Mouse (Mus musculus) CH12.LX (cell line): Measurements from ENCODE around the gene Gm44579.

ENCODE experiments used
- MEF2A ChIP-seq: IDR thresholded peaks from 2 replicates; pipeline ENCODE4 v1.6.1; 2014; ENCODE audit warnings: low read depth, mild to moderate bottlenecking, inconsistent platforms, low read length, improper control_type of control experiment, borderline replicate concordance
- NELFE ChIP-seq: IDR thresholded peaks from 2 replicates; pipeline ENCODE4 v1.6.1; 2011; ENCODE audit warnings: low read depth, low read length, improper control_type of control experiment

- TF ChIP-seq MEF2A (no peak), NELFE (no peak)
Observed at GRCm38 (mm10) chr15:98184456-98184855, 36.3 kb downstream of the Gm44579 start.
